Mouse (Mus musculus): ENCODE measurements around the gene Kif2c. TPM values are rescaled to one million over a fixed set of nuclear protein-coding genes. Genes with fewer than 3 reads are reported as not detected.

The Kif2c gene
- 1 to 10 TPM; 1.1 to 1.5 TPM for total RNA-seq (2023)

DNA sequence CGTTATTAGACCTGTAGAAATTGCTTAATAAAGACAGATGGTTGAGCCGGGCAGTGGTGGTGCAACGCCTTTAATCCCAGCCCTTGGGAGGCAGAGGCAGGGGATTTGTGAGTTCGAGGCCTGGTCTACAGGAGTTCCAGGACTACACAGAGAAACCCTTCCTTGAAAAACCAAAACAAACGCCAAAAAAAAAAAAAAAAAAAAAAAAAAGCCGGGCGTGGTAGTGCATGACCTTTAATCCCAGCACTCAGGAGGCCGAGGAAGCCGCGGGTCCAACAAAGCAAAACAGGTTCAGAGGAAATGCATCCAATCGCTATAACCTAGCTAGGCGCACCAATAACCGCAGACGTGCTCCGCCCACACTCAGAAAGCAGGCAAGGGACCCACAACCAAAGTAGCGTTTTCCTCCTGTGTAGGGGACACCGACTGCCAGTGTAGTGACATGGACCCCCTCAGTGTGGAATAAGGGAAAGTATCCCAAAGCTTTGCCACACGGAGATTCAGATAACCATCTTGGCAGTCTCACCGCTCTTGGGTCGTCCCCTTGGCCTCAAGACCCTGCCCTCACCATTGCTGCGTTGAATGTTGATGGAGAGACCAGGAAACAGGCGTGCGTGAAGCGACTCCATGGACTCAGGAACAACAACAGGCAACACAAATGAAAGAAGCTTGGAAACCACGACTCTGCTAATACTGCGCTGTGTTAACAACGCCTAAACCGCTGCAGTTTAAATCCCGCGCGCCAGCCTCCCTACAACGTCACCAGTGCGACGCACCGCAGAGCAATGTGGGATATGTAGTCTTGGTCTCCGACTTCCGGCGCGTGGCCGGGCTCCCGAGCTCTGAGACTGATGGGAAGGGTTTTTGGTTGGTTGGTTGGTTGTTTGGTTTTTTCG is at the start of gene Kif2c:
TSS of gene Kif2c (minus strand) at position 777 of the 896 bp plus-strand sequence.

DNA sequence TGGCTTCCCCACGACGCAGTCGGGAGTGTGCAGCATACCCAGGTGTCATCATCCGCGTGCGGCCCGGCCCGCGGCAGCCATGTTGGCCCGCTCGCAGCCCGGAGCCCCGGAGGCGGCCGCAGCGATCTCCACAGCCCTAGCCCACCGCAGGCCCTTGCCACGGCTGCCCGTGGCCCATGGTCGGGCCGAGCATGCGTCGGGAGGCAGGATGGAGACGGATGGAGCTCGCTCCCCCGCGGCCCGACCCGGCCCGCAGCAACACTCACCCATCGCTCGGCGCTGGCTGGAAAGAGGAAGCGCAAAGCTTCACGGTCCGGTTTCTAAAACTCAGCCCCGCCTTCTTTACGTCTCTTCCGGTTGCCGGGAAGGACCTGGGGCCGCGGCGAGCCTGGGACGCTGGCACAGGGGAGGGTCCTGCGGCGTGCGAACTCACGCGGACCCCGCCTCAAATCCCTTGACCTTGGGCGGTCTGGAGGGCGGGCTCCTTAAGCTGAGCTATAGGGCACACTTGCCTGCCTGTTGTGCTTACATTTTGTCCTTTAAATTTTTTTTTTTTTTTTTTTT is 26.6 kb downstream of the Kif2c start, which contains the start of gene Rps8:
TSS of gene Rps8 (minus strand) at position 452 of the 564 bp plus-strand sequence.

DNA sequence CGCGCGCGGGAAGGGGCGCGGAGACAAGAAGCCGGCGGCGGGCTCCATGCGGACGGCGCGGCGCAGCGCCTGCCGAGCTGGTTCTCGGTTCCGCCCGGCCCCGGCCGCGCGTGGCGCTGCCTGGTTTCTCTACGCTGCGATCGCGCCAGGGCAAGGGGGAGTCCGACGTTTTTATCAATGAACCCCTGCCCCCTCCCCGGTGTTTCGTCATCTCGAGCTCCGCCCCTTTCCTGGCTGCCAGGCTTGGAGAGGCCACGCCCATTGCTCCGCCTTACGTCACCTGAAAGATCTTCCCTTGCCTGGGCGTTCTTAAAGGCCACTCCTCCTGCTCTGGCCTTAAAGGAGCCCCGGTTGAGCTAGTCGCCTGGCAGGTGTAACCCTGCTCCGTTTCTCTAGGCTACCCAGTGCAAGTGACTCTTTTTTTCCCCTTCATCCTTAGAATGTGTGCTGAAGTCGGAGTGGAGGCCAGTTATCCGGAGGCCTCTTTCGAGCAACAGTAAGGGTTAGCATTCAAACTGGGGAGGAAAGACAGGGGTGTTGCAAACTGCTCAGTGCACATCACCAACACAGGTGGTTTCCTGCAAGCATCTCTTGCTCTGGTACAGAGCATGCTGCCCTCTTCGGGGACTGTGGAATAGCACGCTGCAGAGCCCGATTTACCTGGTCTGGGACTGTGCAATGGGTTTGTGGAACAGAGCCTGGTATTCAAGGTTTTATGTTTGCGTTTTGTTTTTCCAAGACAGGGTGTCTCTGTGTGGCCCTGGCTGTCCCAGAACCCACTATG is 48.4 kb downstream of the Kif2c start, which contains the start of gene Plk3:
TSS of gene Plk3 (minus strand) at position 147 of the 784 bp plus-strand sequence.

DNA sequence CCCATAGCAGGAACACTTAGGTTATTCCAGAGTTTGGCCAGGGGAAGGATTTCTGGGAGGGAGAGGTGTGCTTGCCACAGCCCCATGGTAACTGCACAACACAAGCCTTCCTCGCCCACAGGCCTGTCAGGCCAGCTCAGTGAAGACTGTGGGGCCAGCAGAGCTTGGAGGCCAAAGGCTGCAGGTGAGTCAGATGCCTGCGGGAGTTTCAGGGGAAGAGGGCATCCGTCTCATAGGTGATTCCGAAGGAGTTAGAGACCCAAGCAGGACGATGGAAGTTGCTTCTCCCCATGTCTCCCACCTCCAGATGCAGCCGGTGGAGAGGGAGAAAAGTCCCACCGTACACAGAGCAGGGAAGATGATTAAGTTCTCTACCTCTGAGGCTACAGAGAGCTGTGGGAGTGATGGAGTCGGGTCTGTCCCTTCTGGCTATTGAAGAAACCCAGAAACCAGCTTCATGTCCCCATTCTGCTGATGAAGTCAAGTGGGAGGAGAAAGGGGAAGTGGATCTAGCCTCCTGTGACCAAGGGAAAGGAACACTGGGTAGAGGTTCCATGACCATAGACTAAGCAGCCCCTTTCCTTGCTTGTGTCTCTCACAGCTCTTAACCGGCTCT is 55.7 kb downstream of the Kif2c start, which contains the start of gene Tctex1d4:
TSS of gene Tctex1d4 (plus strand) at position 120 of the 616 bp plus-strand sequence.

DNA sequence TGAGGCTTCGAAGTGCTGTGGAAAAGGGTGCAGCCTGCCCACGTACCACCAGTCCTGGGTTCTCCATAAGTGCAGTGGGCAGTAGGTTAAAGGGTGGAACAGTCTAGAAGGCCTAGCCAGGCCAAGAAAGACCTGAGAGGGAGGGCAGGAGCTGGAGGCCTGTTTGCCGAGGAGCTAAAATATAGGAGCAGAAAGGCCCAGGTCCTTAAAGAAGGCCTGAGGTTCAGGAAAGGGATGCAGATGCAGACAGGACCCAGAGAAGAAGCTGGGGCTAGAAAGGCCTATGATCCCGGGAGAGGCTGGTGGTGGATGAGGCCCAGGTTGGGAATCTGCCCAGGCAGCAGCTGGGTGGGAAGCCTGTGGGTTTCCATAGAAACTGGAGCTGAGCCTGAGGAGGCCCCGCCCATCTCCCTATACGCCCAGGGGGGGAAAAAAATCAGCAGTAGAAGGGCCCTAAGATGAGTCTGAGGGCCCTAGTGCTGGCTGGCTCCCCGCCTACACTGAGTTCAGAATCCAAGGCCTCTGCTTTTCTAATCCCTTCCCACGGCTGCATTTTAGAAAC is 57.0 kb downstream of the Kif2c start, which contains the start of gene Btbd19:
TSS of gene Btbd19 (minus strand) at position 378 of the 562 bp plus-strand sequence.

Other genes with a start within 250 kb of the Kif2c start
- 10 to 100 TPM; 34.6 to 42.8 TPM for gene Urod, start 188.2 kb downstream of the Kif2c start, total RNA-seq (2023)
- 10 to 100 TPM; 34.5 to 41.7 TPM for gene Hectd3, start 187.3 kb downstream of the Kif2c start, total RNA-seq (2023)
- gene Eif2b3, start 163.2 kb downstream of the Kif2c start, total RNA-seq (2023), result 10 to 100 TPM; 10.2 to 18.6 TPM
- not detected for gene Ptch2, start 86.6 kb downstream of the Kif2c start, total RNA-seq (2023)
- gene Btbd19, start 56.9 kb downstream of the Kif2c start, total RNA-seq (2023), result 10 to 100 TPM; 20.7 to 25.8 TPM
- gene Tctex1d4, start 55.8 kb downstream of the Kif2c start, total RNA-seq (2023), result 1 to 10 TPM in 1 of 2 experiments, not detected in 1; 1.1 TPM
- 10 to 100 TPM; 63.7 to 65.4 TPM for gene Plk3, start 48.7 kb downstream of the Kif2c start, total RNA-seq (2023)
- gene Rps8, start 26.4 kb downstream of the Kif2c start, total RNA-seq (2023), result 1,000 to 10,000 TPM; 1,152 to 1,260 TPM
- gene Tmem53, start 69.3 kb upstream of the Kif2c start, total RNA-seq (2023), result not detected
- not detected for gene Armh1, start 69.5 kb upstream of the Kif2c start, total RNA-seq (2023)